Mouse (Mus musculus): ENCODE data around the gene Selenov.

GRCm38 (mm10) chr7:28326457-28326856, 35.5 kb upstream of the Selenov start:
- no peak for TF ChIP-seq POLR2A (IDR thresholded peaks at IDR 0.05; ENCODE audit: borderline replicate concordance, insufficient read depth, low read length)
- no peak for TF ChIP-seq CTCF (IDR thresholded peaks at IDR 0.05; ENCODE audit: borderline replicate concordance, insufficient read depth, low read depth, low read length)
